Mouse (Mus musculus): Measurements from ENCODE around the gene Bcl2l2. TPM values are rescaled to one million over a fixed set of nuclear protein-coding genes. Genes with fewer than 3 reads are reported as not detected.
A peak's percentile ranks its signal among the peaks of the same experiment; 100 is the strongest.

The Bcl2l2 gene
- polyA plus RNA-seq, 1 experiment: 16.5 TPM

- TF ChIP-seq MAX (IDR thresholded peaks at IDR 0.05): no peak
- no peak for TF ChIP-seq CTCF (IDR thresholded peaks at IDR 0.05; ENCODE audit: control insufficient read depth, insufficient read depth, insufficient read length)
- TF ChIP-seq CEBPB (IDR thresholded peaks at IDR 0.05; ENCODE audit: low read depth): no peak
- TF ChIP-seq MYOG (IDR thresholded peaks at IDR 0.05; ENCODE audit: control insufficient read depth, extremely low read depth, insufficient read length): no peak
- TF ChIP-seq FOSL1 (IDR thresholded peaks at IDR 0.05; ENCODE audit: insufficient read depth, low read length, poor library complexity, severe bottlenecking): no peak
- TF ChIP-seq USF1 (IDR thresholded peaks at IDR 0.05; ENCODE audit: low read depth): no peak
- no peak for TF ChIP-seq MYOD1 (IDR thresholded peaks at IDR 0.05; ENCODE audit: control insufficient read depth, insufficient read length, low read depth)
- H3K27me3 ChIP-seq (ENCODE audit: control insufficient read depth, insufficient read depth, insufficient read length): no peaks in the 10 kb centered on the region
- no peaks in the 10 kb centered on the region for H3K36me3 ChIP-seq (ENCODE audit: control insufficient read depth, insufficient read depth)
These were observed 6.0 kb upstream of the Bcl2l2 start, which contains the start of gene Ppp1r3e for GRCm38 (mm10) chr14:54877048-54877715. Gene Ppp1r3e (minus strand): TSS chr14:54877550.

GRCm38 (mm10) chr14:54884022-54884712 lies 990 bp downstream of the Bcl2l2 start:
- peaks cover 16% of the 10 kb centered on the region for H3K79me3 ChIP-seq (ENCODE audit: low read depth)
- no peak for TF ChIP-seq MAX (IDR thresholded peaks at IDR 0.05)
- TF ChIP-seq CEBPB (IDR thresholded peaks at IDR 0.05; ENCODE audit: low read depth): no peak
- TF ChIP-seq MYOD1 (IDR thresholded peaks at IDR 0.05; ENCODE audit: control insufficient read depth, insufficient read length, low read depth): no peak
- peaks cover 36% of the 10 kb centered on the region for H3K79me2 ChIP-seq (ENCODE audit: control insufficient read depth, insufficient read depth)
- peak overlapping the region; percentile 78 for H3K4me3 ChIP-seq (ENCODE audit: insufficient read depth, poor library complexity, severe bottlenecking)
- H3K36me3 ChIP-seq (ENCODE audit: control insufficient read depth, insufficient read depth): peaks cover 13% of the 10 kb centered on the region
- peak overlapping the region; percentile 82 for H3ac ChIP-seq (ENCODE audit: control insufficient read depth, insufficient read length, low read depth)
- no peaks in the 10 kb centered on the region for H3K27me3 ChIP-seq (ENCODE audit: control insufficient read depth, insufficient read depth, insufficient read length)

More at GRCm38 (mm10) chr14:54877048-54877715, 6.0 kb upstream of the Bcl2l2 start, which contains the start of gene Ppp1r3e:
- no peaks in the 10 kb centered on the region for H3K79me3 ChIP-seq (ENCODE audit: low read depth)
- H3ac ChIP-seq (ENCODE audit: control insufficient read depth, insufficient read length, low read depth): peak within 1 kb of the TSS; percentile 81
- no peaks in the 10 kb centered on the region for H3K79me2 ChIP-seq (ENCODE audit: control insufficient read depth, insufficient read depth)
- H3K4me3 ChIP-seq (ENCODE audit: insufficient read depth, poor library complexity, severe bottlenecking): peak within 1 kb of the TSS; percentile 48

GRCm38 (mm10) chr14:54885309-54885708 lies 2.1 kb downstream of the Bcl2l2 start:
- Histone ChIP-seq H3K79me2 (ENCODE audit: control insufficient read depth, insufficient read depth) (peaks cover 36% of the 10 kb centered on the region), H3K79me3 (ENCODE audit: low read depth) (peaks cover 16% of the 10 kb centered on the region), H3K4me3 (ENCODE audit: insufficient read depth, poor library complexity, severe bottlenecking) (no peak overlapping the region), H3K36me3 (ENCODE audit: control insufficient read depth, insufficient read depth) (peaks cover 13% of the 10 kb centered on the region), H3K27me3 (ENCODE audit: control insufficient read depth, insufficient read depth, insufficient read length) (no peaks in the 10 kb centered on the region), H3ac (ENCODE audit: control insufficient read depth, insufficient read length, low read depth) (no peak overlapping the region)
- TF ChIP-seq MYOG (IDR thresholded peaks at IDR 0.05; ENCODE audit: control insufficient read depth, extremely low read depth, insufficient read length) (no peak), CTCF (IDR thresholded peaks at IDR 0.05; ENCODE audit: control insufficient read depth, insufficient read depth, insufficient read length) (no peak), USF1 (IDR thresholded peaks at IDR 0.05; ENCODE audit: low read depth) (no peak), MAX (IDR thresholded peaks at IDR 0.05) (no peak), FOSL1 (IDR thresholded peaks at IDR 0.05; ENCODE audit: insufficient read depth, low read length, poor library complexity, severe bottlenecking) (no peak), CEBPB (IDR thresholded peaks at IDR 0.05; ENCODE audit: low read depth) (no peak), MYOD1 (IDR thresholded peaks at IDR 0.05; ENCODE audit: control insufficient read depth, insufficient read length, low read depth) (no peak)

GRCm38 (mm10) chr14:54892200-54892599 lies 9.0 kb downstream of the Bcl2l2 start, which contains the start of gene Pabpn1:
Gene Pabpn1 (plus strand): TSS chr14:54892500.
- peak within 1 kb of the TSS; percentile 12 for H3K4me3 ChIP-seq (ENCODE audit: insufficient read depth, poor library complexity, severe bottlenecking)
- peaks cover 25% of the 10 kb centered on the region for H3K79me3 ChIP-seq (ENCODE audit: low read depth)
- TF ChIP-seq MYOG (IDR thresholded peaks at IDR 0.05; ENCODE audit: control insufficient read depth, extremely low read depth, insufficient read length): no peak
- no peak for TF ChIP-seq USF1 (IDR thresholded peaks at IDR 0.05; ENCODE audit: low read depth)
- TF ChIP-seq CEBPB (IDR thresholded peaks at IDR 0.05; ENCODE audit: low read depth): no peak
- TF ChIP-seq MAX (IDR thresholded peaks at IDR 0.05): no peak
- no peak for TF ChIP-seq FOSL1 (IDR thresholded peaks at IDR 0.05; ENCODE audit: insufficient read depth, low read length, poor library complexity, severe bottlenecking)
- no peaks in the 10 kb centered on the region for H3K27me3 ChIP-seq (ENCODE audit: control insufficient read depth, insufficient read depth, insufficient read length)
- H3ac ChIP-seq (ENCODE audit: control insufficient read depth, insufficient read length, low read depth): no peak within 1 kb of the TSS
- peaks cover 31% of the 10 kb centered on the region for H3K79me2 ChIP-seq (ENCODE audit: control insufficient read depth, insufficient read depth)
- peaks cover 19% of the 10 kb centered on the region for H3K36me3 ChIP-seq (ENCODE audit: control insufficient read depth, insufficient read depth)

- Histone ChIP-seq H3K27me3 (ENCODE audit: control insufficient read depth, insufficient read depth, insufficient read length) (no peaks in the 10 kb centered on the region), H3ac (ENCODE audit: control insufficient read depth, insufficient read length, low read depth) (no peak overlapping the region), H3K79me2 (ENCODE audit: control insufficient read depth, insufficient read depth) (peaks cover 33% of the 10 kb centered on the region), H3K4me3 (ENCODE audit: insufficient read depth, poor library complexity, severe bottlenecking) (peak overlapping the region; percentile 79), H3K79me3 (ENCODE audit: low read depth) (peaks cover 25% of the 10 kb centered on the region), H3K36me3 (ENCODE audit: control insufficient read depth, insufficient read depth) (peaks cover 29% of the 10 kb centered on the region)
- TF ChIP-seq FOSL1 (IDR thresholded peaks at IDR 0.05; ENCODE audit: insufficient read depth, low read length, poor library complexity, severe bottlenecking): no peak
- TF ChIP-seq MAX (IDR thresholded peaks at IDR 0.05): peak; percentile 10
- TF ChIP-seq USF1 (IDR thresholded peaks at IDR 0.05; ENCODE audit: low read depth): no peak
These were observed 10.5 kb downstream of the Bcl2l2 start for GRCm38 (mm10) chr14:54893651-54894181.

Measured in C2C12 (cell line).